Mouse (Mus musculus) embryonic fibroblast, embryonic 13.5 days (primary cell): ENCODE results near the gene Gak.

ENCODE experiments used
- CTCF ChIP-seq: IDR thresholded peaks from 2 replicates; pipeline ENCODE4 v1.5.1; 2011; ENCODE audit warnings: mild to moderate bottlenecking, control low read depth, low read length, moderate library complexity, borderline replicate concordance; ENCODE audit not compliant: insufficient read depth
- POLR2A ChIP-seq: IDR thresholded peaks from 2 replicates; pipeline ENCODE4 v1.6.1; 2011; ENCODE audit warnings: low read depth, mild to moderate bottlenecking, control low read depth, low read length, moderate library complexity

- no peak for TF ChIP-seq CTCF
- no peak for TF ChIP-seq POLR2A
These were observed 45.8 kb upstream of the Gak start, which contains the start of gene Slc26a1 for GRCm38 (mm10) chr5:108675251-108675816.
